Mouse (Mus musculus): ENCODE results near the gene Hectd4. TPM values are rescaled to one million over a fixed set of nuclear protein-coding genes. Genes with fewer than 3 reads are reported as not detected.

Gene Hectd4
- polyA plus RNA-seq (2014; fragmentation: Nextera tagmentation; extraction: Ambion mirVana) = 5.5 and 5.8 TPM in 2 replicates

GRCm38 (mm10) chr5:121219980-121220731 is at the start of gene Hectd4:
Gene Hectd4, plus strand, starts transcription at chr5:121220219.
- ATAC-seq (ENCODE audit: insufficient number of reproducible peaks, insufficient read depth, low FRiP score, low read depth) = peak; percentile 84
- peaks cover 6 to 13% of the 10 kb centered on the region in 2 experiments; a peak in 3 of 4 replicates for H3K4me1 ChIP-seq (ENCODE audit: control insufficient read depth in 2 of 2, insufficient read depth in 2 of 2, low read length in 2 of 2)
- H3K9ac ChIP-seq (ENCODE audit: low read length) = peak within 1 kb of the TSS; percentile 93
- H3K27ac ChIP-seq (replicated peaks in 1 of 2; ENCODE audit: control insufficient read depth in 1 of 2, insufficient read depth in 1 of 2, low read depth in 2 of 2, low read length in 2 of 2) = peak within 1 kb of the TSS; percentile 18 to 75
- H3K27me3 ChIP-seq (ENCODE audit: control insufficient read depth, insufficient read depth, low read length) = no peaks in the 10 kb centered on the region
- H3K36me3 ChIP-seq (ENCODE audit: control insufficient read depth, insufficient read depth, low read length) = no peaks in the 10 kb centered on the region
- peak within 1 kb of the TSS; percentile 77 for H3K4me2 ChIP-seq (ENCODE audit: low read length)
- peak within 1 kb of the TSS; percentile 70 to 93 for H3K4me3 ChIP-seq (ENCODE audit: control insufficient read depth in 1 of 2, insufficient read depth in 1 of 2, low read depth in 1 of 2, low read length in 2 of 2)
- no peaks in the 10 kb centered on the region for H3K9me3 ChIP-seq (ENCODE audit: control insufficient read depth, low read length)
- under 1% methylated on average over 68 of the region's 90 CpGs for WGBS

- peaks cover 2 to 9% of the 10 kb centered on the region in 2 experiments; a peak in 2 of 4 replicates for H3K4me1 ChIP-seq (ENCODE audit: control insufficient read depth in 2 of 2, insufficient read depth in 2 of 2, low read length in 2 of 2)
- no peak overlapping the region for H3K4me2 ChIP-seq (ENCODE audit: low read length)
- no peak for ATAC-seq (ENCODE audit: insufficient number of reproducible peaks, insufficient read depth, low FRiP score, low read depth)
- no peaks in the 10 kb centered on the region for H3K9me3 ChIP-seq (ENCODE audit: control insufficient read depth, low read length)
- H3K27ac ChIP-seq (replicated peaks in 1 of 2; ENCODE audit: control insufficient read depth in 1 of 2, insufficient read depth in 1 of 2, low read depth in 2 of 2, low read length in 2 of 2) = no peak overlapping the region
- H3K36me3 ChIP-seq (ENCODE audit: control insufficient read depth, insufficient read depth, low read length) = peaks cover 31% of the 10 kb centered on the region
- H3K9ac ChIP-seq (ENCODE audit: low read length) = no peak overlapping the region
- 85% methylated on average over 4 of the region's 4 CpGs for WGBS
- H3K4me3 ChIP-seq (ENCODE audit: control insufficient read depth in 1 of 2, insufficient read depth in 1 of 2, low read depth in 1 of 2, low read length in 2 of 2) = no peak overlapping the region
- H3K27me3 ChIP-seq (ENCODE audit: control insufficient read depth, insufficient read depth, low read length) = no peaks in the 10 kb centered on the region
Measured at GRCm38 (mm10) chr5:121172835-121173234, 47.2 kb upstream of the Hectd4 start.

- no peak overlapping the region for H3K4me2 ChIP-seq (ENCODE audit: low read length)
- no peak for ATAC-seq (ENCODE audit: insufficient number of reproducible peaks, insufficient read depth, low FRiP score, low read depth)
- no peak overlapping the region; the same call in 1 of the 2 replicates for H3K9ac ChIP-seq (ENCODE audit: low read length)
- no peak overlapping the region for H3K4me3 ChIP-seq (ENCODE audit: control insufficient read depth in 1 of 2, insufficient read depth in 1 of 2, low read depth in 1 of 2, low read length in 2 of 2)
- peaks cover 3% of the 10 kb centered on the region; the same call in 1 of the 2 replicates for H3K36me3 ChIP-seq (ENCODE audit: control insufficient read depth, insufficient read depth, low read length)
- H3K27me3 ChIP-seq (ENCODE audit: control insufficient read depth, insufficient read depth, low read length) = no peaks in the 10 kb centered on the region
- H3K27ac ChIP-seq (replicated peaks in 1 of 2; ENCODE audit: control insufficient read depth in 1 of 2, insufficient read depth in 1 of 2, low read depth in 2 of 2, low read length in 2 of 2) = peak overlapping the region; percentile 36 to 59
- peaks cover 17 to 53% of the 10 kb centered on the region in 2 experiments for H3K4me1 ChIP-seq (ENCODE audit: control insufficient read depth in 2 of 2, insufficient read depth in 2 of 2, low read length in 2 of 2)
- no peaks in the 10 kb centered on the region for H3K9me3 ChIP-seq (ENCODE audit: control insufficient read depth, low read length)
- WGBS = 35% methylated on average over 9 of the region's 9 CpGs
Measured at GRCm38 (mm10) chr5:121179077-121179857, 40.8 kb upstream of the Hectd4 start.

- WGBS = 84% methylated on average over 9 of the region's 9 CpGs
- Histone ChIP-seq H3K4me1 (ENCODE audit: control insufficient read depth in 2 of 2, insufficient read depth in 2 of 2, low read length in 2 of 2) (peaks cover 38 to 87% of the 10 kb centered on the region in 2 experiments), H3K4me2 (ENCODE audit: low read length) (no peak overlapping the region), H3K27ac (replicated peaks in 1 of 2; ENCODE audit: control insufficient read depth in 1 of 2, insufficient read depth in 1 of 2, low read depth in 2 of 2, low read length in 2 of 2) (no peak overlapping the region), H3K27me3 (ENCODE audit: control insufficient read depth, insufficient read depth, low read length) (no peaks in the 10 kb centered on the region), H3K9ac (ENCODE audit: low read length) (no peak overlapping the region), H3K9me3 (ENCODE audit: control insufficient read depth, low read length) (no peaks in the 10 kb centered on the region), H3K36me3 (ENCODE audit: control insufficient read depth, insufficient read depth, low read length) (no peaks in the 10 kb centered on the region), H3K4me3 (ENCODE audit: control insufficient read depth in 1 of 2, insufficient read depth in 1 of 2, low read depth in 1 of 2, low read length in 2 of 2) (no peak overlapping the region)
- no peak for ATAC-seq (ENCODE audit: insufficient number of reproducible peaks, insufficient read depth, low FRiP score, low read depth)
Measured at GRCm38 (mm10) chr5:121183269-121183668, 36.8 kb upstream of the Hectd4 start.

GRCm38 (mm10) chr5:121184375-121184774 is 35.6 kb upstream of the Hectd4 start:
- WGBS = 13% methylated on average over 2 of the region's 2 CpGs
- Histone ChIP-seq H3K27me3 (ENCODE audit: control insufficient read depth, insufficient read depth, low read length) (no peaks in the 10 kb centered on the region), H3K4me3 (ENCODE audit: control insufficient read depth in 1 of 2, insufficient read depth in 1 of 2, low read depth in 1 of 2, low read length in 2 of 2) (no peak overlapping the region), H3K4me1 (ENCODE audit: control insufficient read depth in 2 of 2, insufficient read depth in 2 of 2, low read length in 2 of 2) (peaks cover 45 to 86% of the 10 kb centered on the region in 2 experiments), H3K9me3 (ENCODE audit: control insufficient read depth, low read length) (no peaks in the 10 kb centered on the region), H3K27ac (replicated peaks in 1 of 2; ENCODE audit: control insufficient read depth in 1 of 2, insufficient read depth in 1 of 2, low read depth in 2 of 2, low read length in 2 of 2) (peak overlapping the region; percentile 61 to 79), H3K4me2 (ENCODE audit: low read length) (peak overlapping the region; percentile 55), H3K36me3 (ENCODE audit: control insufficient read depth, insufficient read depth, low read length) (no peaks in the 10 kb centered on the region), H3K9ac (ENCODE audit: low read length) (peak overlapping the region; percentile 59; the same call in 1 of the 2 replicates)
- no peak for ATAC-seq (ENCODE audit: insufficient number of reproducible peaks, insufficient read depth, low FRiP score, low read depth)

- peaks cover 39 to 84% of the 10 kb centered on the region in 2 experiments for H3K4me1 ChIP-seq (ENCODE audit: control insufficient read depth in 2 of 2, insufficient read depth in 2 of 2, low read length in 2 of 2)
- H3K9ac ChIP-seq (ENCODE audit: low read length) = peak overlapping the region; percentile 59
- H3K9me3 ChIP-seq (ENCODE audit: control insufficient read depth, low read length) = no peaks in the 10 kb centered on the region
- H3K4me3 ChIP-seq (ENCODE audit: control insufficient read depth in 1 of 2, insufficient read depth in 1 of 2, low read depth in 1 of 2, low read length in 2 of 2) = peak overlapping the region; percentile 1 to 7; a peak in 2 of 4 replicates
- no peaks in the 10 kb centered on the region for H3K36me3 ChIP-seq (ENCODE audit: control insufficient read depth, insufficient read depth, low read length)
- peak overlapping the region; percentile 61 to 79 for H3K27ac ChIP-seq (replicated peaks in 1 of 2; ENCODE audit: control insufficient read depth in 1 of 2, insufficient read depth in 1 of 2, low read depth in 2 of 2, low read length in 2 of 2)
- ATAC-seq (ENCODE audit: insufficient number of reproducible peaks, insufficient read depth, low FRiP score, low read depth) = peak; percentile 24; the same call in 1 of the 2 replicates
- H3K27me3 ChIP-seq (ENCODE audit: control insufficient read depth, insufficient read depth, low read length) = no peaks in the 10 kb centered on the region
- 4% methylated on average over 11 of the region's 11 CpGs for WGBS
- H3K4me2 ChIP-seq (ENCODE audit: low read length) = peak overlapping the region; percentile 55
Measured at GRCm38 (mm10) chr5:121184945-121185551, 35.0 kb upstream of the Hectd4 start.

- Histone ChIP-seq H3K9me3 (ENCODE audit: control insufficient read depth, low read length) (no peaks in the 10 kb centered on the region), H3K4me1 (ENCODE audit: control insufficient read depth in 2 of 2, insufficient read depth in 2 of 2, low read length in 2 of 2) (peaks cover 33 to 70% of the 10 kb centered on the region in 2 experiments), H3K4me3 (ENCODE audit: control insufficient read depth in 1 of 2, insufficient read depth in 1 of 2, low read depth in 1 of 2, low read length in 2 of 2) (0 out of 4 replicates have a peak overlapping the region, but pooled peaks of 1 of the 2 experiments have one; percentile 0), H3K9ac (ENCODE audit: low read length) (peak overlapping the region; percentile 44; the same call in 1 of the 2 replicates), H3K36me3 (ENCODE audit: control insufficient read depth, insufficient read depth, low read length) (no peaks in the 10 kb centered on the region), H3K27ac (replicated peaks in 1 of 2; ENCODE audit: control insufficient read depth in 1 of 2, insufficient read depth in 1 of 2, low read depth in 2 of 2, low read length in 2 of 2) (peak overlapping the region in 1 of 2 experiments; percentile 35; a peak in 2 of 4 replicates), H3K4me2 (ENCODE audit: low read length) (peak overlapping the region; percentile 25), H3K27me3 (ENCODE audit: control insufficient read depth, insufficient read depth, low read length) (no peaks in the 10 kb centered on the region)
- 48% methylated on average over 8 of the region's 8 CpGs for WGBS
- ATAC-seq (ENCODE audit: insufficient number of reproducible peaks, insufficient read depth, low FRiP score, low read depth) = no peak
Measured at GRCm38 (mm10) chr5:121187580-121188001, 32.4 kb upstream of the Hectd4 start.
